Mouse (Mus musculus): ENCODE data around the gene Tmem231.

- TF ChIP-seq POLR2A (IDR thresholded peaks at IDR 0.05; ENCODE audit: low read depth, low read length) (no peak), CTCF (IDR thresholded peaks at IDR 0.05; ENCODE audit: extremely low read depth, insufficient read depth, insufficient read length, insufficient replicate concordance) (no peak)
Observed at GRCm38 (mm10) chr8:111951936-111952335, 18.3 kb upstream of the Tmem231 start.

All from spleen, adult 2 months (tissue).